Mouse (Mus musculus) adrenal gland (tissue): Measurements from ENCODE around the gene Nek11.

Experiments used
- intact Hi-C: fragments of 180-260 bp; cut with DNase I; formaldehyde crosslinking; loops from one replicate; pipeline ENCODE4 v1.15.1; 2025
- long read RNA-seq, 2 experiments: library from polyadenylated mRNA; unstranded; transcript quantifications; one replicate each; pipeline ENCODE4 v2.0.0; 2020; ENCODE audit warnings: borderline replicate concordance in 1 of 2; ENCODE audit not compliant: insufficient replicate concordance in 1 of 2

Nek11 gene
- long read RNA-seq, experiment 1: 0 reads
- long read RNA-seq, experiment 2: 0 reads

DNA sequence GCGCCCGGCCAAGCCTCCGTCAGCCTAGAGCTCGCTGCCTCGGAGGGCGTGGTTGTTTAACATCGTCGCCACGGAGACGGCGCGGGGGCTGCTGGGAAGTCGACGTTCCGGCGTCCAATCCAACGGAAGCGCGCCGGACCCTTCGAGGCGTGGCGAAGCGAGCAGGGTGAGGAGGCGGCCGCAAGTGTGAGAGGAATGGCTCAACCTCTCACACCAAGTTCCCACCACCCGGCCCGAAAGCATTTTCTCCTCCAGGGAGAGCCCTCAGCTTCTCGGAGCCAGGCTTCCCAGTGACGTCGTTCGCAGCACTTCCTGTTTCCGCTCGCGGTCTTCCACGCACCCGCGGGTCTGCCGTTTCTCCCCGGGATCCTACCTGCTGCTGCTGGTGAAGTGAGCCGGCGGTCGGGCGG lies at the start of gene Nek11, which contains the start of gene Aste1:
Gene Nek11, minus strand, starts transcription at position 307 of the 410 bp plus-strand sequence.
Gene Aste1, plus strand, starts transcription at position 175 of the 410 bp plus-strand sequence.
- intact Hi-C loops: loop anchor here (10.0 kb wide), 1 partner anchor 1130 kb away; the partner anchor contains the start of gene Dnajc13

GRCm38 (mm10) chr9:105408549-105408948 lies 13.2 kb upstream of the Nek11 start:
- intact Hi-C loops: loop anchor here (10.0 kb wide), 1 partner anchor 46 kb away; no protein-coding TSS in a partner anchor

GRCm38 (mm10) chr9:105394720-105395119 lies 604 bp downstream of the Nek11 start:
- intact Hi-C loops: loop anchor here (10.0 kb wide), 1 partner anchor 1130 kb away; the partner anchor contains the start of gene Dnajc13

DNA sequence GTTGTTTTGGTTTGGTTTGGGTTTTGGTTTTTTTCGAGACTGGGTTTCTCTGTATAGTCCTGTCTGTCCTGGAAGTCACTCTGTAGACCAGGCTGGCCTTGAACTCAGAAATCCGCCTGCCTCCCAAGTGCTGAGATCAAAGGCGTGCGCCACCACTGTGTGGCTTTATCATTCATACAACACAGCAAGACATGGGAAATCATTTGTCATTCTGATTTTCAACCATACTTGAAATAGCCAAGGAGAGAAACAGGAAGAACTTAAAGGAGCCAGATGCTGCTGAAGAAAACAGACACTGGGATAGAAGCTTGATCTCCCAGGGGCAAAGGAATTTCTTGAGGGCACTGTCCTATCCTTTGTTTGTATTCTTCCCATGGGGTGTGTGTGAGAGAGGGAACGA lies 4.7 kb downstream of the Nek11 start:
- intact Hi-C loops: loop anchor here (10.0 kb wide), 1 partner anchor 1126 kb away; the partner anchor contains the start of gene Dnajc13

GRCm38 (mm10) chr9:105389289-105389688 lies 6.0 kb downstream of the Nek11 start:
- intact Hi-C loops: loop anchor here (2.0 to 5.0 kb wide), 2 partner anchors 337 to 814 kb away; partner anchors contain the start of gene Mrpl3

DNA sequence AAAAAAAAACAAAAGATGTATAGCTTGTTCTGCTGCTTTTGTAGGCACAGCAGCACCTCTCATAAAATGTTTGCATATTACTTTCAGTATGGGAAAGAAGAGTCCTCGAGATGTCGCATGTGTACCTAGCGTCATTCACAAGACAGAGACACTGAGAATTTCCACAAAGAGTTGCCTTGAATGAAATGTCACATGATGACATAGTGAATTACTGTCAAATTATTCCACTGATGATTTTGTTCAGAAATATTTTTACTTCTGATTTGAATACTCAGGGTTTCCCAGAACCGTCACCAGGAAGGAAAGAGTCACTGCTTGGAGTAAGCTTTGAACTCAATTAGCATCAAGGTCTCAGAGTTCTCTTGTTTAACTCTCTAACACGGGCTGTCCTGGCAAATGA lies 7.9 kb downstream of the Nek11 start:
- intact Hi-C loops: loop anchor here (5.0 kb wide), 1 partner anchor 335 kb away; the partner anchor contains the start of gene Mrpl3

DNA sequence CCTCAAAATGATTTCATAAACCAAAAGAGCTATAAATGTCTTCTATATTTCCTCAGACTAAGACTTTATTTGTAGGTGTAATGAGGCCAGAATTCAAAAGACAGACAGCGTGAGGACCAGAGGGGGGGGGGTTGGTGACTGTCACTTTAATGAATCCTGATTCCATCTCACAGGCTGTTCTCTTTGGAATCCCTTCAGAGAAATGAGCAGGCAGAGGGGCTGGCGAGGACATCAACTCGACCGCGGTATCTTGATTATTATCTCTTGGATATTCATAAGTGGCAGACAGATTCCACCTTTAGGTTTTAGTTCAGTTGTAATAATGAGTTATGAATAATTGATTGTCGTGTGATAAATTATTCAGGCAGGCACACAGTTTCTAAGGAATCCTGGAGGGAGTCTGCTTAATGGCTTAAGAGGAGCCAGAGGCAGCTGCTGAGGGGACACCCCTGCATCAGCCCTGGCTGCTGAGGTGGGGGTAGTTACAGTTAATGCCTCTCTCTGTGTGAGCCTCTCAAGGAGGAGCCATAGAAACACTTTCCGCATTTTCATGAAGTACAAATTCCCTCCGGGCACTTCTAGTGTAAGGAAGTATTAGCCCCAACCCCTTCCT lies 15.7 kb downstream of the Nek11 start:
- intact Hi-C loops: no loop called here

DNA sequence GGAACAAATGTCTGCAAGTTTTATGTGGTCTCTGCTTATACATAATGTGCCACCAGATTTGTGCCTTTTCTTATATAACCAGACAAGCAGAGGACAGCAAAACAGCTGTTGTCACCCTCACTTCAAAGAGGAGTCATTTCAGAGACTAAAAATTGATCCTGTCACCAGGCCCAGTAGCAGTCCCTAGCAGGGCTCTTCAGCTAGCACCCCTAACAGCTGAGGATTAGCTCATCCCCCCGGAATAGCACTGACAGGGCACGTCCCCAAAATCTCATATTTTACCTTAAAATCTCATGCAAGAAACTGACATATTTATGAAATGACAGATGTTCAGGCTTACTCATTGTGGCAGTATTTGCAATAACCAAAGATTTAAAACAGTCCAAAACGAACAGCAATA lies 17.7 kb downstream of the Nek11 start:
- intact Hi-C loops: no loop called here

- intact Hi-C loops: no loop called here
Observed at GRCm38 (mm10) chr9:105376954-105377530, 18.3 kb downstream of the Nek11 start.

DNA sequence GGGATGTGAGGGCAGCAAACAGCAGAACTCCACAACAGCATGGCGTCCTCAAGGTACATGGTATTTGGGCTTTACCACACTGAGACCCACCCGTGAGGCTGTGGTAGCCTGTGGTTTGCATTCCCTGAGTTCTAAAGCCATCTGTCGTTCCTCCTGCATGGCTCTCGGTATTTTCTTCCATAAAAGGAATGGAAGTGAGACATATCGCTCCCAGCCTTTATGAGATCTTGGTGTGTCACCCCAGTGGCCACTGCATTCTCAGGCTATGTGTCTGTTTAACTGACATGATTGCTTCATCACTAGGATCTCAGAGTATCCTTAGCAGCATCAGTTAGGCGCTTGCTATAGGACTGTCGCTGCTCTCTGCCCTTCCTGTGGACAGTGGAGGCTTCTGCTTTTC lies 18.9 kb downstream of the Nek11 start:
- intact Hi-C loops: no loop called here

DNA sequence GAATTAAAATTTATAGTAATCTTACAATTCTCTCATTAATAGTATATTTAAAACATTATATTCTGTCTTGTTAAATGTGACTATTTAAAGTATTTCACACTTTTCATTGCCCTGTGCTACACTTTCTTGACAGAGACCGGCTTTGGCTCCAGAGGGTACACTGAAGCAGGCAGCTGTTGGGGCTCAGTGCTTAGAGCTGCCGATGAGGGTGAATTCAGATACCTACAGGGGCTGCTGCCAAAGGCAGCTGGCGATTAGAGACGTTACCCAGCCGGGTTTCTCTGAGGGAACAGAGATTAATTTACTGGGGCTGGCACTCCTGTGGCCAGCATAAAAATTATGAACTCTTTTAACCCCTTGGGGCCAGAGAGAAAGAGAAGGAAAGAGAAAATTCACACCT lies 21.0 kb downstream of the Nek11 start:
- intact Hi-C loops: no loop called here

DNA sequence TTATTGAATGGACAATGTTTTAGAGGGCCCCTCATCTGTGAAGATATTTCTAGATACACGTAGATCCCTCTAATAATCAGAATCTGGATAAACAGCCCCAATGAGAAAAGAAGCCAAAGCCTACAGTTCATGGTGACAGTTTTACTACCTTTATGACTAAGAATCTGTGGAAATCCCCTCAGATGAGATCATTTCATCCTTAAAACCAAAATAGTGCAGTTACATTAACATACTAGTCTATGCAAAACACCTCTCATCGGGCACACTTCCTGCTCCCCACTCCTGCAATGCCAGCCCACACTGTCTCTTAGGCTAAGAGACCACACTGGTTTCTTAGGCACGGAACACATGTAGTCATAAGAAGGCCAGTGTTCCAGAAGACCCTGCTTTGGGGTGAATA lies 26.7 kb downstream of the Nek11 start:
- intact Hi-C loops: no loop called here

DNA sequence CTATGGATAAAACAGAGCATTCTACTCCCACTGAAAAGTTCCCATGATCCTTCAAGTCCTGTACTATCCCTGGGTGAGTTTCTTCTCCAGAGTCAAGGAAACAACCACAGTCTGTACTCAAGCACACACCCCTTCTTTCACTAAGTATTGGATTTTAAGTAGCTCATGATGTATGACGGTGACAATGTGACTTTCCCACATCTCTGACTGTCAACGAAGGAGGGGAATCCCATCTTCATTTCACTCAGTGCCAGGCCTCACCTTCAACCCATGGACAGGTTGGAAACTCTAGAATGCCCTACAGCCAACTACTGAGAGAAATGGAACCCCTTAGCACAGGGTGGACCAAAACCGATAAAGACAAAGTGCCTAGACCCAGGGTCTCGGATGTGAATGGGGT lies 29.1 kb downstream of the Nek11 start:
- intact Hi-C loops: no loop called here

DNA sequence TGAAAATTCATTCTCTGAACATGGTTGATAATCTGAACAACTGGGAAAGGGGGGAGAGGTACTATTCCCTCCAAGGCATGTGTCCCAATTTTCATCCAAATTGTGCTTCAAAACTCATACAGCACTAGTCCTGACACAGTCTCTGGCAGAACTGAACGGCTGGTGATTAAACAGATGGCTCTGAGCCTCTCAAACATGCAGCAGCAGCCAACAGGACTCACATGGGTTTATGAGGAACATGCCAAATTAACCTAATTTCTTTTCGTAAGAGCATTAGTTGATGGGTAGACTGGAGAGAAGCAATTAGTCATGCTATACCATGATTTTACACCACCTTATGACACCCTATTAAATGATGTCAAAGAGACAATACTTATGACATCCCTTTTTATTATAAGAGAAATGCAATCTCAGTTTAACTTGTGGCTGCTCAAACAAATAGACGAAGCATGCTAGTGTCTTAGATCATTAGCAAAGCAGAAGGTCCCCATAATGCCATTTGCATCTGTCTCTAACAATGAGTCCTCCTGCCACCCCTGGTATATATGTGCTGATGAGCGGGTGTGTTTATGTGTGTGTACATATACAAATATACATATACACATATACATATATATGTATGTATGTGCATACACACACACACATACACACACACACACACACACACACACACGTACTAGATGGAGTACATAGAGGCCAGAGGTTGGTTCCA lies 31.6 kb downstream of the Nek11 start:
- intact Hi-C loops: no loop called here

DNA sequence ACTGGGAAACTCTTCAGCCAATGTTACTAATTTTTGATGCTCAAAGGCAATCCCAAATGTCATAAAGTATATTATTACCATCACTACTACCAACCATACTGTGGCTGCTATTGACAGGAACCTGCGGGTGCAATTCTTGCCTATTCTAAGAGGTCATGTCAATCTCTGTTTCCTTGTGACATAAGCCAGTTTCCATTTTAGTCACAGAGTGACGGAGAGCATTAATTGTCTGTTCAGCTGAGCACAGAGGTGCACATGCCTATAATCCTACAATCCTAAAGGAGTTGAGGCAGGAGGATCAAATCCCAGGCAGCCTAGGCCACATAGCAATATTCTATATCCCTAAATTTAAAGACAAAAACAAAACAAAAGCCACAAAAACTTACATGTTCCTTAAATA lies 33.1 kb downstream of the Nek11 start:
- intact Hi-C loops: no loop called here

GRCm38 (mm10) chr9:105349034-105349433 lies 46.3 kb downstream of the Nek11 start:
- intact Hi-C loops: no loop called here

- intact Hi-C loops: no loop called here
Observed at GRCm38 (mm10) chr9:105348242-105349031, 46.9 kb downstream of the Nek11 start.

DNA sequence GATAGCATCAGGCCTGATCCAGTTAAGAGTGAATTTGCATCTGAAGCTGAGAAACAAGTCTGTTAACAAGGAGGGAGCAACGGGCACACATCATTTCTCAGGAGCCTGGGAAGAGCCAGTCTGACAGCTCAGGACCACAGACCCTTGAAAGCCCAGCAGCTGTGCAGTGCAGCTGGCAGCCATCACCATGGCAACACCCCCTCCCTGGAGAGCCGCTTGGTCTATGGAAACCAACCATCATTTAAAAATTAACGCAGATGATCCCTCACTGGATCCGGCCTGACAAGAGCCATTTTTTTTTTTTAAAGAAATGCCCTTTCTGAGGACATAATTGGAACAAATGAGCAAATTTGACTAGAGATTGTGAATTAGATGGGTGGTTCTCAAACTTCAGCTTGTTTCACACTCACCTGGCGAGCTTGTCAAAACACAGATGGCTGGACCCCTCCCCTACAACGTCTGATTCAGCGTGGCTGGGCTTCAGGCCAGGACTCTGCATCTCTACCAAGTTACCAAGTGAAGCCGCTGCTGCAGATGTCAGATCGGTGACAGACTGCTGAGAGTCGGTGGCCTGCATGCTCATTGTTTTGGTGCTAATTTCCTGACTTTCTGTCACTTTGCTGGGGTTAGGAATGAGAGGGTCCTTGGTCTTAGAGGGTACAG lies 52.2 kb downstream of the Nek11 start:
- intact Hi-C loops: no loop called here

- intact Hi-C loops: no loop called here
Observed at GRCm38 (mm10) chr9:105342565-105342964, 52.8 kb downstream of the Nek11 start.

GRCm38 (mm10) chr9:105332436-105333016 lies 62.8 kb downstream of the Nek11 start:
- intact Hi-C loops: no loop called here
